Mouse (Mus musculus): ENCODE measurements at regions not wholly inside any gene's neighbourhood (a gene's known extent, or its start where the extent isn't known, plus 50 kb on each side); places are given as distances from the start of the nearest gene placed in this dataset.
A peak's percentile ranks its signal among the peaks of the same experiment; 100 is the strongest.

GRCm38 (mm10) chr12:28174078-28174477, 378.1 kb downstream of the Dcdc2c start:
- TF ChIP-seq USF1 (IDR thresholded peaks at IDR 0.05; ENCODE audit: low read depth) (peak; percentile 60), CTCF (IDR thresholded peaks at IDR 0.05; ENCODE audit: control insufficient read depth, insufficient read depth, insufficient read length) (no peak), MYOD1 (IDR thresholded peaks at IDR 0.05; ENCODE audit: control insufficient read depth, insufficient read length, low read depth) (no peak), CEBPB (IDR thresholded peaks at IDR 0.05; ENCODE audit: low read depth) (peak; percentile 97), FOSL1 (IDR thresholded peaks at IDR 0.05; ENCODE audit: insufficient read depth, low read length, poor library complexity, severe bottlenecking) (peak; percentile 71), MAX (IDR thresholded peaks at IDR 0.05) (no peak), MYOG (IDR thresholded peaks at IDR 0.05; ENCODE audit: control insufficient read depth, extremely low read depth, insufficient read length) (no peak)
